21 mouse cellular contexts compared by ENCODE assay signal in genomic region chr12:71233426-71233825, GRCm38 (mm10).
DNase-seq lines count a peak whose midpoint lies in the region; ATAC-seq lines count a peak whose summit lies in the region.
"Had no signal": no experiment of that assay in that cellular context is flagged by ENCODE, and none has a peak within 500 bp of the region (broad histone marks: within the 10 kb centered on the region; RNA-seq: fewer than 3 reads in every experiment).

No protein-coding gene starts in this region.

- no peak overlapping the region for H3K4me2 ChIP-seq in embryonic facial prominence, embryonic 12.5 days (replicated peaks)
- H3K4me2 ChIP-seq in limb, embryonic 13.5 days (replicated peaks): no peak overlapping the region
- H3K4me2 ChIP-seq: heart, embryonic 13.5 days; hindbrain, embryonic 12.5 days; hindbrain, embryonic 15.5 days had no signal

- H3K36me3 ChIP-seq in embryonic facial prominence, embryonic 12.5 days: no peaks in the 10 kb centered on the region
- peaks cover 27% of the 10 kb centered on the region for H3K36me3 ChIP-seq in embryonic facial prominence, embryonic 10.5 days (replicated peaks)
- H3K36me3 ChIP-seq in limb, embryonic 13.5 days: 0 out of 2 replicates have a peak, but pooled peaks cover 6% of the 10 kb centered on the region
- H3K36me3 ChIP-seq in limb, embryonic 10.5 days: peaks cover 16% of the 10 kb centered on the region
- peaks cover 12% of the 10 kb centered on the region; the same call in 1 of the 2 replicates for H3K36me3 ChIP-seq in forebrain, embryonic 10.5 days (replicated peaks)
- H3K36me3 ChIP-seq: hindbrain, embryonic 15.5 days had no signal

- DNase-seq in embryonic facial prominence, embryonic 10.5 days (ENCODE audit: low spot score): no peak
- no peak for DNase-seq in limb, embryonic 10.5 days (ENCODE audit: low spot score)
- peak; percentile 56 for DNase-seq in retina, embryonic 14.5 days (ENCODE audit: low spot score)
- peak; percentile 57 for DNase-seq in thymus, postnatal 14 days
- no peak for DNase-seq in forebrain, embryonic 10.5 days (ENCODE audit: extremely low spot score, low spot score)
- no peak for DNase-seq in layer of hippocampus, adult 18-20 months (ENCODE audit: low spot score in 2 of 2)
- DNase-seq: adrenal gland, postnatal 10 days; adrenal gland, postnatal 36 days; cerebellum, adult 18-20 months; cerebellum, adult 9-11 months; cerebellum, postnatal 25 days; forebrain, postnatal 0 days; gastrocnemius, postnatal 25 days; heart, adult 2 months had no signal

- ATAC-seq in embryonic facial prominence, embryonic 12.5 days (ENCODE audit: insufficient number of reproducible peaks, insufficient read depth, low FRiP score, low TSS enrichment): no peak
- ATAC-seq in limb, embryonic 13.5 days (ENCODE audit: low FRiP score, low read depth): 0 out of 2 replicates have a peak, but pooled peaks have one; percentile 8
- ATAC-seq: forebrain, embryonic 14.5 days; forebrain, postnatal 0 days had no signal

- peaks cover 2% of the 10 kb centered on the region; the same call in 1 of the 2 replicates for H3K4me1 ChIP-seq in embryonic facial prominence, embryonic 12.5 days
- H3K4me1 ChIP-seq in embryonic facial prominence, embryonic 10.5 days: peaks cover 14% of the 10 kb centered on the region
- H3K4me1 ChIP-seq in limb, embryonic 13.5 days: peaks cover 29% of the 10 kb centered on the region
- peaks cover 19% of the 10 kb centered on the region for H3K4me1 ChIP-seq in limb, embryonic 10.5 days
- 0 out of 2 replicates have a peak, but pooled peaks cover under 1% of the 10 kb centered on the region for H3K4me1 ChIP-seq in forebrain, embryonic 10.5 days
- H3K4me1 ChIP-seq: hindbrain, embryonic 12.5 days; hindbrain, embryonic 15.5 days had no signal

- 0 out of 2 replicates have a peak overlapping the region, but pooled peaks have one; percentile 11 for H3K27ac ChIP-seq in embryonic facial prominence, embryonic 12.5 days
- H3K27ac ChIP-seq in embryonic facial prominence, embryonic 10.5 days (replicated peaks): no peak overlapping the region
- no peak overlapping the region for H3K27ac ChIP-seq in limb, embryonic 13.5 days
- H3K27ac ChIP-seq in limb, embryonic 10.5 days: no peak overlapping the region
- no peak overlapping the region for H3K27ac ChIP-seq in forebrain, embryonic 10.5 days
- H3K27ac ChIP-seq: heart, adult 2 months; heart, embryonic 10.5 days; heart, embryonic 13.5 days; hindbrain, embryonic 12.5 days; hindbrain, embryonic 15.5 days had no signal

- WGBS in embryonic facial prominence, embryonic 12.5 days: 86% methylated on average over 5 of the region's 5 CpGs
- 85% methylated on average over 5 of the region's 5 CpGs for WGBS in embryonic facial prominence, embryonic 10.5 days
- 40% methylated on average over 5 of the region's 5 CpGs for WGBS in limb, embryonic 13.5 days
- WGBS in limb, embryonic 10.5 days: 78% methylated on average over 5 of the region's 5 CpGs
- WGBS in forebrain, embryonic 10.5 days: 93% methylated on average over 5 of the region's 5 CpGs

- no peak overlapping the region for H3K9ac ChIP-seq in embryonic facial prominence, embryonic 12.5 days
- no peak overlapping the region for H3K9ac ChIP-seq in limb, embryonic 13.5 days
- H3K9ac ChIP-seq: forebrain, postnatal 0 days; heart, embryonic 13.5 days; hindbrain, embryonic 12.5 days; hindbrain, embryonic 15.5 days had no signal

- no peaks in the 10 kb centered on the region for H3K27me3 ChIP-seq in embryonic facial prominence, embryonic 12.5 days
- no peaks in the 10 kb centered on the region for H3K27me3 ChIP-seq in embryonic facial prominence, embryonic 10.5 days (replicated peaks; ENCODE audit: low read depth, poor library complexity, severe bottlenecking)
- H3K27me3 ChIP-seq in limb, embryonic 13.5 days: no peaks in the 10 kb centered on the region
- no peaks in the 10 kb centered on the region for H3K27me3 ChIP-seq in limb, embryonic 10.5 days (ENCODE audit: low read depth, poor library complexity, severe bottlenecking)
- H3K27me3 ChIP-seq in forebrain, embryonic 10.5 days (ENCODE audit: poor library complexity, severe bottlenecking): no peaks in the 10 kb centered on the region
- H3K27me3 ChIP-seq: heart, embryonic 13.5 days; hindbrain, embryonic 12.5 days; hindbrain, embryonic 15.5 days had no signal

- no peaks in the 10 kb centered on the region for H3K9me3 ChIP-seq in embryonic facial prominence, embryonic 12.5 days
- no peaks in the 10 kb centered on the region for H3K9me3 ChIP-seq in embryonic facial prominence, embryonic 10.5 days
- no peaks in the 10 kb centered on the region for H3K9me3 ChIP-seq in limb, embryonic 13.5 days
- no peaks in the 10 kb centered on the region for H3K9me3 ChIP-seq in limb, embryonic 10.5 days (replicated peaks)
- H3K9me3 ChIP-seq in forebrain, embryonic 10.5 days: no peaks in the 10 kb centered on the region
- H3K9me3 ChIP-seq: heart, embryonic 10.5 days; heart, embryonic 13.5 days; hindbrain, embryonic 12.5 days; hindbrain, embryonic 15.5 days had no signal

- H3K4me3 ChIP-seq in embryonic facial prominence, embryonic 12.5 days: no peak overlapping the region
- no peak overlapping the region for H3K4me3 ChIP-seq in embryonic facial prominence, embryonic 10.5 days
- no peak overlapping the region for H3K4me3 ChIP-seq in limb, embryonic 13.5 days
- H3K4me3 ChIP-seq in limb, embryonic 10.5 days: no peak overlapping the region
- H3K4me3 ChIP-seq in forebrain, embryonic 10.5 days: no peak overlapping the region
- H3K4me3 ChIP-seq: heart, adult 2 months; heart, embryonic 10.5 days; heart, embryonic 13.5 days; hindbrain, embryonic 12.5 days; hindbrain, embryonic 15.5 days had no signal

Comparison
In these comparisons a context has a peak if more than half of its experiments do, and no peak if none do; other contexts are left out.
1. DNase-seq: peak in retina, embryonic 14.5 days (single experiment) and thymus, postnatal 14 days (single experiment); none in embryonic facial prominence, embryonic 10.5 days (single experiment), limb, embryonic 10.5 days (single experiment), forebrain, embryonic 10.5 days (single experiment) and layer of hippocampus, adult 18-20 months (0 of 2).